Mouse (Mus musculus) right cerebral cortex, postnatal 4 days (tissue): ENCODE measurements around the gene Cryzl1.

Source experiments
- DNase-seq: peaks from one replicate; pipeline ENCODE4 v3.0.0-alpha.2; 2022

The Cryzl1 gene

DNA sequence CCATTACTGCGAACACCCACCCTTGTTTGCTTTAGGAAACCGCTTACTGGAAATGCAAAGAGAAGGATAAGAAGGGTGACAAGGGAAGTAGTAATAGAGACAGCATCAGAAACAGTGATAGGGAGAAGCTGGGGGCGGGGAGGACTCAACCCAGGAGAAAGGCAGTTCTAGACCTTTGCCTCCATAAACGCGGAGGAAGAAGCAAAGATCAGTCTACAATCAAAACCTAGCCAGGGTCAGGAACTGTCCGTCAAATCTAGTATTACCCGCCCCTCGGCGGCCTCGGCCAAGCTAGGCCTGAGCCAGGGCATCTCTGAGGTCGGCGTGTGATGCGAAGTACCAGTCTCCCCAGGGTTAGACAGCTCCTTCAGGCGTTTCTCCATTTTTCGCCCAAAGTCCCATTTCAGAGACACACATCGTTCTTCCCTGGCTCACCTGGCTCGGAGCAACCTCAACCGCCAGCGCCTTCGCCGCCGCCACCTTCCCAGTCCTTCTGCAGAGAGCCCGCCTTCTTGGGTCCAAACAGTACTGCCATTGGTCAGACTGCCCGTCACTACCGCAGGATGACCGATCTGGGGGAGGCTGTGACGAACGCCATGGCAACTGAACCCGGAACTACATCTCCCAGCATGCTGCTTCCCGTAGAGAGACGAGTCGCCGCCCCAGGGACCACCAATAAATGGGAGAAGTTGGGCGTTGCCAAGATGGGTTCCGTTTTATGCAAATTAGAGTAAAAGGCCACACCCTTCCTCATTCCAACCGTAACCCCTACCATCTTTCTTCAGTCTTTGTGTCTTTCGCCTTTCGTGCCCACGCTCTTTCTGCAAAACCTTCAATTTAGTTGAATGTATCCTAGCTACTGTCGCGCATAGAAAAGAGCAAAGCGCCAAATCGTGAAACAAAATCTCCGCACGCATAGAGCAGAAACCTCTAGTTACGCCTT, at the start of gene Cryzl1:
TSS of gene Cryzl1 (minus strand) at position 853 of the 943 bp plus-strand sequence.
- DNase-seq: peak; percentile 91

DNA sequence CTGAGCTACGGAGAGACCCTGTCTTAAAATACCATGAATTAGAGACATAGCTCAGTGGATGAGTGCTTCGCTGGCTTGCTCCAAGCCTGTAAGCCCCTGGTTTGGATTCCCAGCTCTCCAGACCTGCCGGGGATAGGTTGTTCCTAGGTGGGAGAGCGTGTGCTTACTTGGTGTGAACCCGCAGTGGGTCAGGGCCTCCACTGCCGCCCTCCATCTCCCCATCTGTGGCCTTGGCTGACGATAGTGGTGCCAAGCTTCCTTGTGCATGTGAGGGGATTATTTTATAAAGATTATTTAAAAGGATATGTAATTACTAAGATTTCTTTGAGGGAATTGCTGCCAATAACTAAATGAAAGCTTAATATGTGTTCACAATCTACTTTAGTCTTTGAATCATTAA, 43.8 kb upstream of the Cryzl1 start:
- DNase-seq: no peak

DNA sequence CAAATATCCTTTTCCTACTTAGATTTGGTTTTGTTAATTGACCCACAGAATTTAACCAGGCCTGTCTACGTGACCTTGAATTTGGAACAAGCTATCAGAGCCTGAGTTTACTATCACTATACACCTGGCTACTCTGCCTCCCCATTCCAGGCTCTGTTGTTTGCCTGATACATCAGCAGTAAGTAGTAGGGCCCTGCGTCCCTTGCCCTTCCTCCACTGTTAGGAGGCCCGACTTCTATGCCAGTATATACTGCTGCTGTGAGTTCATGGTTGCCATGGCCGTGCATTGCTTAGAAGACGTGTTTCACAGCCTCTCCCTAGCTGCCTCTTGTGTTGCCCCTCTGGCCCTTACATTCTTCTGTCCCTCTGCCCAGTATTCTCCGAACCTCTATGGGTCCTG, 42.6 kb upstream of the Cryzl1 start:
- no peak for DNase-seq

DNA sequence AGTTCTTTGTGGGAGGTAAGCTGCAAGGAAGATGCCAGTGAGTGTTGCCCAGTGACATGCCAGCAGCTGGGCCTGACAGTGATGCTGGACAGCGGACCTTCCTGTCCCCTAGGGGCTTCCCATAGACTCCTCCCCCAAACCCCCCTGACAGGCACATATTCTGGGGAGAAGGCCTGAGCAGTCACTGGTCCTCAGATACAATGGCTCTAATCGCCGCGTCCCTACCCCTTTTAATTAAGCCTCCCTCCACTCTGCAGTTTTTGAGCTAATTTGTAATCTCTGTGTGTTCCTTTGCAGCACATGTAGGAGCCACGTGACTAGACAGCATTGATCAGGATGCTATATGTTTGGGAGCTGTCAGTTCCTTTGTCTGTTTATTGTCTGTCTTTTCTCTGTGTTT, 41.9 kb upstream of the Cryzl1 start:
- DNase-seq: no peak

DNA sequence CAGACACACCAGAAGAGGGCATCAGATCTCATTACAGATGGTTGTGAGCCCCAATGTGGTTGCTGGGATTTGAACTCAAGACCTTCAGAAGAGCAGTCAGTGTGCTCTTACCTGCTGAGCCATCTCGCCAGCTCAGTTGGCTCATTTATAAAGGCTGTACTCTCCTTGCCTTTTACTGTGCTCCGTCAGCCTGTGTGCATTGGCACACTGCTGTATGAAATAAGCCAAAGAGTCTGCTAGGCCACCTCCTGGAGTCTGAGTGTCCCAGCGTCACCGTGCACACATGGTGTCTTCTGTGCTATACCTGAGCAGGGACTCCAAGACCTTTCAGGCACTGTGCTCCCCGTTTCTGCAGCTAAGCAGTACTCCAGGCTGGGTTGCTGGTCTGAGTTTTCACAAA, 41.1 kb upstream of the Cryzl1 start:
- DNase-seq: no peak

DNA sequence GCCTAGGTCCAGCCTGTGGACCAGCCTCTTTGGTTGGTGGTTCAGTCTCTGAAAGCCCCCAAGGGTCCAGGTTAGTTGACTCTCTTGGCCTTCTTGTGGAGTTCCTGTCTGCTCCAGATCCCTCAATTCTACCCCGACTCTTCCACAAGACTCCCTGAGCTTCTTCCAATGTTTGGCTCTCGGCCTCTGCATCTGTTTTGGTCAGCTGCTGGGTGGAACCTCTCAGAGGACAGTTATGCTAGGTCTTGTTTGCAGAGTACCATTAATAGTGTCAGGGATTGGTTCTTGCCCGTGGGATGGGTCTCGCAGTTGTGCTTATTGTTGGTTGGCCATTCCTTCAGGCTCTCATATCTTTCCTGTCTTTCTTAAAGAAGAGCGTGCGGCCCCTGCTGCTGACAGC, 39.8 kb upstream of the Cryzl1 start:
- DNase-seq: no peak

DNA sequence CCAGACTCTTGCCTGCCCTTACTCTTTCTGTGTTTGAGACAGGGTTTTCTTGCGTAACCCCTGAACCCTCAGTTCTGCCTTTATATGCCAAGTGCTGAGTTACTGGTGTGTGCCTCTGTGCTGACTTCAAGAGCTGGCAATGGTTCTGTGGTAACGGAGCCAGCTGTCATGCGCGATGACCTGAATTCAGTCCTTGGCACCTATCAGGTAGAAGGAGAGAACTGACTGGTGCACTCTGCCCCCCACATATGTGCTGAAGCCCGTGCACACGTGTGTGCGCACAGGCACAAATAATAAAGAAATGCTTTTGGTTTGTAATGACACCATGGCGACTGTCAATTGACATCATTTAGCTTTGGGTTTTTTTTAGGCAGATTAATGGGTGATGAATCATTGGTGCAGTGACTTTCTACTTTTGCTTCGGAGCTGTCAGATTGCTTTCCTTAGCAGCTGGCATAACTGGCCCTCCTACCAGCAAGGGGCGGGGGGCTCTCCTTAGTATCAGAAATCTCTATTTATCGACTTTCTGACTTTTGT, 38.5 kb upstream of the Cryzl1 start:
- DNase-seq: no peak

DNA sequence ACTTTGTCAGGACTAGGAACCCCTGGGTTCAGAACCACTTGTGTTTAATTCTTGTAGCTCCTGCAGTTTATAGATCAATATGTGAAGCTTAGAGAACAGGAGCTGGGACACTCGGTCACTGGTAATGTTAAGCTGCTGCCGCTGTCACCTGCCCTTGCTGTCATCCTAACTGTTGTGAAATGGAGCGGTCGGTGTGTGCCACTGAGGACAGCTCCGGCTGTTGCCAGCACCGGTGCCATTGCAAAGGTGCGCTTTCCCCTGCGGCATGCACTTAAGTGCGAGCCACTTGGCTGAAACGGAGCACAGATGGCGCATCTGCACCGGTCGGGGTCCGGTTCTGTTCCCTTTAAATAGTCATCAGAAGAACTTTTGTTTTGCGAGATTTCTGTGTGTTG, 37.0 kb upstream of the Cryzl1 start:
- no peak for DNase-seq

DNA sequence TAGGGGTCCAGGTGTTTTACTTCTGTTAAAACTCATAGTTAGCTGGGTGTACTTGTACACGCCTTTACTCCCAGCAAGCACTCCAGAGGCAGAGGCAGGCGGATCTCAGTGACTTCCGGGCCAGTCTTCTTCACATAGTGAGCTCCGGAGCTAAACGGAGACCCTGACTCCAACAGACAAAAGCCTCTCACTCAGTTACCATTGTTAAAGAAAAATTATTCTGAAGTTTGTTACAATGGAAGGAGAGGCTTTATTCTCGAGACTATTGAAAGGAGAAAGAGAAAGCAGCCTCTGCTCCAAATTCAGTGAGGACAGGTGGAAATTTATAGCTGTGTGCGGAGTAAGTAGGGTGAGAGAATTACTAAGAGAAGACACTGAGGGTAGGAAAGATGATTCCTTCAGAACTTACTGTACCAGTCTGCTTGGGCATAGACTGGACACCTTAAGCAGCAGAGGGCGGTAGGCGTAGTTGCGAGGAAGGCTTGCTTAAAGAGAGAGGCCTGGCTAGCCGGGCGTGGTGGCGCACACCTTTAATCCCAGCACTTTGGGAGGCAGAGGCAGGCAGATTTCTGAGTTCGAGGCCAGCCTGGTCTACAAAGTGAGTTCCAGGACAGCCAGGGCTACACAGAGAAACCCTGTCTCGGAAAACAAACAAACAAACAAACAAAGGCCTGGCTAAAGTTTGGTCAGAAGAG, 36.5 kb upstream of the Cryzl1 start:
- DNase-seq: no peak

DNA sequence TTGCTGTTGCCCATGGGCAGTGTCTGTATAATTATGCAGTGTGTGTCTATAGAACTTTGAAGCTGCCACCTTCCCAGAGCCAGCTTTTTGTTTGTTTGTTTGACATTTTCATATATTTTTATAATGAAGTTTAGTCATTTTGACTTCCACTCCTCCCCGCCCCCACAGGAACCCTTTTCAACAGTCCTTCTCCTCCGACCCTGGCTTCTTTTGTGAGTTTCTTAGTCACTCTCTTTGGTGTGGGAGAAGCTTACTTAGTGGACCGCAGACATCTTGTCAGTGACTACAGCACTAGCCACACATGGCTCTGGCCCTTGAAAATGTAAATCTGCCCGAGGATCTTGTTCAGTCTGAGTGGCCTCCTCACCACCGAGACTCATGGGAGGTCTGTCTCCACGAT, 35.6 kb upstream of the Cryzl1 start:
- no peak for DNase-seq

DNA sequence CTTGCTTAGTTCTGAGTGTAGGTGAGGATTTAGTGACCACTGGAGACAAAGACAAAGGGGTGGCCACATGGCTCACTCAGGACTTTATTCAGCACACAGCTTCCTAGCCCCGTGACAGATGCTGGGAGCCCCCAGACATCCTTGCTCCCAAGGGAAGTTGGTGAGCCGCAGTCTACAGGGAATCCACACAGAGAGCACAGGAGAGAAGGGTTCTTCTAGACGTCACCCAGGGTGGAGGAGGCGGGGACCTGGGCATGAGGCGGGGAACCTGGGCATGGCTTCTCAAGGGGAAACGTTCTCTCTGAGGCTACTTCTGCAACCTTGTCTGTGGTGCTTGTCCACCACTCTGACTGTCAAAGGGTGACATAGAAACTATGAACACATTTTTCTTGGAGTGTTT, 35.2 kb upstream of the Cryzl1 start:
- DNase-seq: no peak

DNA sequence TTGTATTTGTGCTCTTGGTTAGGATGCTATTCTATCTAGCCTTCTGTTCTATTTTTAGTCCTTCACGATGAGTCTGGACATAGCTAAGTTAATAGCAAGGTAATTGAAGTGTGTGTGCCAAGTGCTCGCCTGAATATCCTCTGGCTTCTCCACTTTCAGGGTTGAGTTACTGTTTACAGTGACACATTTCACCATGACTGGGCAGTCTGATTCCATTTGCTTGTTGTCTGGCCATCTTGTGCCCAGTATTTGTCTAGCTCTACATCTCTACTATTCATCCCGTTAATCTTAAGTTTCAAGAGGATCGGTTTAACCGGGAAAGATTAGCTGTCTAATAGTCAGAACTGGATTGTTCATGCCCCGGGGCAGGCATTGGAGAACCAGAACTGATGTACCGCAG, 33.7 kb upstream of the Cryzl1 start:
- no peak for DNase-seq

DNA sequence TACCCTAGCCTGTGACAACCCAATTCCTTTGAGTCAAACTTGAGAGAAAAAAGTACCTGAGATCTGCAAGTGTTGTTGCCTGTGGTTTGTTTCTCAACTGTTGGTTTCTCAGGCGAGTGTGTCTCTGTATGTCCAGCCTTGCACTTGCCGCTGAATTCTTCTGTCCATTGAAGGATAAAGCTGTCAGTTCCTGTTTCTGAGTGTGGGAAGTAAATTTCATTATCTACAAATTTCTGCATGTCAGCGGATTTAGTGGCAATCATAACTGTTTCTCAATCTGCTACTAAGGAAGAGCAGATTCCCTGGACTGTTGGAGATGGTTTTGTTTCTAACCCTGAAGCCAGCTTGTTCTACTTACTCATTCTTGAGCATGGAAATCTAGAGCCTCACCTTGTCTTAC, 33.0 kb upstream of the Cryzl1 start:
- DNase-seq: no peak

DNA sequence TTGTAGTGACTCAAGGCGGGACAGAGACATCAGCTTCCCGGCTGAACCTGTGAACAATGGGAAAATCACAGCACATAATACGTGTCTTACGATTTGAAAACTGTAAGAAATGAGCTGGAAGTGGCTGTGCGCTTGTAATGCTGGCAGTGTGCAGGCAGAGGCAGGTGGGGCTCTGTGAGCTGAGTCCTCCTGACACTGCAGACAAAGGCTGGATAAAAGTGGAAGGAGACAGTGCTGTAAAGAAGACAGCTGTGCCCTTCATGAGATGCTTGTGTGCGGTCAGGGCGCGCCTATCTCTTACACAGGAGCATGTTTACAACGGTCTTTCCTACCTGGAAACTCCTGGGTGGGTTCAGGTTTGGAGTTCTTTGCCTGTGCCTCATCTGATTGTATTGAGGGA, 32.4 kb upstream of the Cryzl1 start:
- no peak for DNase-seq

DNA sequence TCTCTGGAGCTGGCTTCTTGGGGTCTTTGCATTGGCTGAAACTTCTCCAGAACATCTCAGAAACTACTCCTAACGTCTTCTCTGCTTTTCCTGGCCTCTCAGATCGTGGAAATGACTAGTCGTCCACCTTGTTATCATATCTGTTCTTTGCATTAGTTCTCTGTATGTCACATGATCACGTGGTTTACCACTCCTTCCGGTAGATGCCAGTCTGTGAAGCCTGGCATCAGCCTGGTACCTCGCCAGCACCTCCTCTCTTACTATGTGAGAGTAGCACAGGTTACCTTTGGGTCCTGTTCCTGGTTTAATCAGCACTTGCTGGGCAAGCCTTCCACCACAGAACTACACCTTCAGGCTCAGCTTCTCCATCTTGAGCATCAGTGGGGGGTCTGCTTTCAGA, 26.2 kb upstream of the Cryzl1 start:
- DNase-seq: no peak

DNA sequence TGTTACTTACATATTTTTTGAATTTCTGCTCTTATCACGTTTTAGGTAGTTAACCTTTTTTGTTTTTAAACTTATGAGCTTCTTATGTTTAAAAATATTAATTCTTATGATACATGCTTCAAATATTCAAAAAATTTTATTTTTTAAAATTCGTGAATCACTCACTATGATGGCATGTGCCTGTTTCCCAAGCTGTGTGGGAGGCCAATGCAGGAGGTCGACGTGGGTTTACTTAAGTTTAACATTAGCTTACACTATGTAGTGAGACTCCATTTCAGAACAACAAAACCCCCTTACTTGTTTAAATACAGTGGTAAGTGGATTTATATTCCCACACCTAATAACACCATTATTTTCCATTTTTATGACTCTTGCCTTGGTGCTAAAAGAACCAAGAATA, 24.8 kb upstream of the Cryzl1 start:
- no peak for DNase-seq

DNA sequence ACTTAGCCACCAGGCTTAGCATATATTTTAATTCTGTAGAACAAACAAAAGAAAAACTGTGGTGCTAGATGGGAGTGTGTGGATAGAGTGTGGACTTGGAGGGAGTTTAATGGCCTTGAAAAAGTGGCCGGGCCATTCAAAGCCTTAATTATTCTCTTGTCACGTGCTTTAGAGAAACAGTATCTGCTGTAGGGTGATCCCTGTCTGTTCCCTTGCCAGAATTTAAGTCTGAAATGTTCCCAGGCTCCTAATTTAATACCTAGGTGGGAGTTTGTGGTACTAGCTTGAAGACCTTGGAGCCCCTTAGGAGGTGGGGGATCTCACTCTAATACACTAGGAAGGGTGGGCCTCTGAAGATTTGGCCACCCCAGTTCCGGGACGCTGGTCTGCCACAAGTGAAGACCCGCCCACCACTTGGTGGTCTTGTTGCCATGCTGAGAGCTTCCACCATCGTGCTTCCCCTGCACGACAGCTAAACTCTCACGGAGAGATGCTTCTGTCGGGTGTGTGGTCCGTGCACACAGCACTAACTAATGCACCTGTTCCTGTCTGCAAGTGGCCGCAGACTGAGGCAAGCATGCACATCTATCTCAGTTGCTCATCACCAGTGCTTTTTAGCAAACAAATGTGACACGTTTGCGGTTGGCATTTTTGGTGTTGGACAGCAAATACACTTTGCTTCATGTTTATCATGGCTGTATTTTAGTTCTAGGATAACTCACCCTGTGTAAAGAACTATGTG, 23.0 kb upstream of the Cryzl1 start:
- DNase-seq: no peak

DNA sequence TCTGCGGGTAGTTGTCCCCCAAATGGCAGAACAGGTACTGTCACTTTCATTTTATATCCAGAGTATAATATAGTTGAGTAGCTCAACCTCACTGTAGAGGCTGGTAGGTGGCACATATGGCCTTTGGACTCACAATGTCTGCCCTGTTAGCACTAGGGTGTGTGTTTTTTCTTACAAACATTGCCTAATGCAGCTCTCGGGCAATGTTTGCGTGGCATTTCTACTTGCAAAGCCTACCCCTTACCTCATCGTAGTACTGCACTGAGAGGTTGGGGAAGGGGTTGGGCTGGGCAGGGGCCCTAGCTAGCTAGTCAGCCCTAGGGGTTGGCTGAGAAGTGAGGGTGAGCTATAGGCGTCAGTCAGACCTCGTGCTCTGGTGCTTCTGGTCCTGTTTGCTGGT, 18.8 kb upstream of the Cryzl1 start:
- DNase-seq: no peak

DNA sequence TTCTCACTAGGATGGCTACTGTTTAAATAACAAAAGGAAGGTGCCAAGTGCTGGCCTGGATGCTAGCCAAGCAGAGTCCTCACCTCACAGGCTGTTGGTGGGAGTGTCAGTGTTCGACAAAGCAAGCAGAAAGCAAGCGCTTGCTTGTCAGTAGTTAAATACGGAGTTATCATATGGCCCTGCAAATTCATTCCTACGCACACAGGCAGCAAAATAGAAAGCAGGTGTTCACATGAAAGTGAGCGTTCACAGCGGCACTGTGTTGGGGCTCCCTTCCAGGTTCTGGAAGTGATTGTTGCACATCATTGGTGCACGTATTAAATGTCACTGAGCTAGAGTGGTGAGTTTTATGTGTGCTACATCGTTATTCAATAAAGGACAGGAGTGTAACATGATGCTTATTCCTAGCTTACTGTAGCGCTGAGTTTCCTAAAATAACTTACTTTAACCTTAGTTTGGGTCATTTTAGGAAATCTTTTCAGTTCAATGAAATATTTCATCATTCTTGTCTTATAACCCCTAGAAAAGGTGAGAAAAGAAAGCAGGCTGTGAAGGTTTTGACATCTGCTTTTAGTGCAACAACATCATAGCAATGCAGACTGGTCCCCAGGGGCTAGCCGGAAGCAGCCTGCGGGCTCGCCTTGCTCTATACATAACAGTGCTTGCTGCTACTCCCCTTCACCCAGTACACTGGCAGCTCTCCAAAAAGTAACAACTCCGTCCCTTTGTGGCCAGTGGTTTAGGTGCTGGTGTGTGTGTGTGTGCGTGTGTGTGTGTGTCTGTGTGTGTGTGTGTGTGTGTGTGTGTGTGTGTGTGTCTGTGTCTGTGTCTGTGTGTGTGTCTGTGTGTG, 17.6 kb upstream of the Cryzl1 start:
- DNase-seq: no peak

DNA sequence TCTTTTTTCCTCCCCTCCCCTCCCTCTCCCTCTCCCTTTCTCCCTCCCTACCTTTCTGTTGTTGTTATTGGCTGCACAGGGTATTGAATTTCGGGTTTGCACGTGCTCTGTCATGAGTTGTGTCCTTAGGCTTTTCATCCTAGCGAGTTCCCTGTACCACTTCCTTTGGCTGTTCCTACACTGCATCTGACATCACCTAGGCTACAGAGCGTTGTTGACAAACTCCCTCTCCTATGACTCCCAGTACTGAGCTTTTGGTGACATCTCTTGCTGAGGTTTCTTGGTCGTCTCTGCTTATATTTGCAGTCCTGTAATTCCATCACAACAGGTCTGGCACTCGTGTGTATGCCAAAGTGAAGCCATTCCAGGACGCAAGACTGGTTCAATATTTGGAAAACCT, 14.3 kb upstream of the Cryzl1 start:
- DNase-seq: no peak

DNA sequence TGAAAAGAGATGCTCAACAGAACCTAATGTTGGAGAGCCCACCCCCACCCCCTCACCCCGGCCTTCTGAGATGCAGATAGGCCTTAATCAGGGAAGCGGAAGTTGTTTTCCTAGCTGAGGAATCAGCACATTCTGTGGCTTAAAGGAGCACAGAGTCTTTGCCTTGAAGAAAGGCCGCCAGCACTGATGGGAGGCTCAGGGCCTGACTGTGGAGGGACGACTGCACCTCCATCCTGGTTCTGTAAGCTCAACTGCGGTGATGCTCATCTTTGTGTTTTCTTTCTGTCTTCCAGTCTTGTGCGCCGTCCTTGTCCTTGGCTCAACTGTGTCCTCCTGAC, 12.1 kb upstream of the Cryzl1 start:
- DNase-seq: no peak

DNA sequence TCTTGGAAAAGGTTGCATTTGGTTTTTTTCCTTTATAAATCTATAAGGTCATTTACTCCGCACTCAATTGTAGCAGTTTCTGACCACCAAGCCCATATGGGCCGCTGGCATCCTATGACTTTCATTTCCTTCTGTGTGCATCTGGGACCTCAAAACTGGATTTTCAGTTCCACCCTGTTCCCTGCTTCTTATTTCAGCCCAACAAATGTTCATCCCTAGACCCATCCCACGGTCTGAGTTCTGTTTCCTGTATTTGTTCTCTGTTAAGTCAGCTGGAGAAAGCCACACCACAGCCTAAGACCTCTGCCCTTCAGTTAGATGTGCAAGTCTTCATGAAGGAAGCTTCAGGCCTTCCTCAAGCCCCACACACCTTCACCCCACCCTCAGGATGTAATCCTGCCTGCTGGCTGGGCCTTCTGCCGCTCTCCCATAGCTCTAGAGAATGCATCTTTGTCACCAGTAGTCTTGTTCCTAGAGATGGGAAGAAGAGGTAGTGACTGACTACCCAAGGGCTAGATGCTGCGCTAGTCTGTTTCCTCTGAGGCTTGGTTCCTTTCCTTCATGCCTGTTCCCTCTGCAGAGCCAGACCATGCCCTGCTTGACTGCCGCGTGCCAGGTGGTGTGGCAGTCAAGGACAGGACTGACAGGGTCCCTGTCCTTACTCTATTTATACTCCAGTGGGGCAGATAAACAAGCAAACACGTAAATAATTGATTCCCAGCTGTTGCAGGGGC, 11.6 kb upstream of the Cryzl1 start:
- no peak for DNase-seq
